Mouse (Mus musculus) heart, embryonic 10.5 days (tissue): ENCODE measurements around the gene Igsf11. TPM values are rescaled to one million over a fixed set of nuclear protein-coding genes. Genes with fewer than 3 reads are reported as not detected.
A peak's percentile ranks its signal among the peaks of the same experiment; 100 is the strongest.

Source experiments
- DNase-seq: peaks from one replicate; pipeline ENCODE4 v3.0.0-alpha.2; 2017; ENCODE audit warnings: low spot score
- H3K27ac ChIP-seq: fragments of 300-500 bp; sonication (generic); 2 replicates; pipeline ENCODE4 v1.5.1; 2016; ENCODE audit warnings: mild to moderate bottlenecking
- H3K27me3 ChIP-seq: fragments of 300-500 bp; sonication (generic); 2 replicates; pipeline ENCODE4 v1.6.1; 2016; ENCODE audit warnings: mild to moderate bottlenecking; ENCODE audit not compliant: poor library complexity, insufficient read depth, severe bottlenecking
- H3K36me3 ChIP-seq: fragments of 300-500 bp; sonication (generic); 2 replicates; pipeline ENCODE4 v1.6.1; 2016; ENCODE audit warnings: mild to moderate bottlenecking, moderate library complexity
- H3K4me1 ChIP-seq: fragments of 300-500 bp; sonication (generic); 2 replicates; pipeline ENCODE4 v1.6.1; 2016; ENCODE audit warnings: mild to moderate bottlenecking
- H3K4me3 ChIP-seq: fragments of 300-500 bp; sonication (generic); 2 replicates; pipeline ENCODE4 v1.5.1; 2016; ENCODE audit warnings: mild to moderate bottlenecking, moderate library complexity
- H3K9me3 ChIP-seq: fragments of 300-500 bp; sonication (generic); 2 replicates; pipeline ENCODE4 v1.6.1; 2016; ENCODE audit warnings: mild to moderate bottlenecking, moderate library complexity
- WGBS: fragments of 180-500 bp; shearing (Covaris S2); methylation state at CpG from one replicate; pipeline ENCODE4 v1.1.7; 2016; 5-methylcytosine and 5-hydroxymethylcytosine counted together
- polyA plus RNA-seq: library from polyadenylated mRNA; unstranded; fragments of >200 nt; fragmentation: Nextera tagmentation; extraction: Ambion mirVana; gene quantifications from 2 replicates; pipeline ENCODE4 v1.2.1, GENCODE M21; 2016

The Igsf11 gene
- polyA plus RNA-seq, 1 experiment from 2014 or later = 1.8 TPM

- Histone ChIP-seq H3K27ac (no peak overlapping the region), H3K27me3 (0 out of 2 replicates have a peak, but pooled peaks cover 16% of the 10 kb centered on the region), H3K9me3 (no peaks in the 10 kb centered on the region), H3K4me1 (peaks cover 14% of the 10 kb centered on the region), H3K36me3 (no peaks in the 10 kb centered on the region), H3K4me3 (no peak overlapping the region)
- WGBS = 56% methylated on average over 12 of the region's 12 CpGs
- DNase-seq = no peak
These were observed 17.0 kb downstream of the Igsf11 start for GRCm38 (mm10) chr16:38909506-38909905.

GRCm38 (mm10) chr16:38910088-38910487 lies 17.6 kb downstream of the Igsf11 start:
- H3K27ac ChIP-seq = no peak overlapping the region
- 0 out of 2 replicates have a peak, but pooled peaks cover 10% of the 10 kb centered on the region for H3K27me3 ChIP-seq
- peaks cover 14% of the 10 kb centered on the region for H3K4me1 ChIP-seq
- 47% methylated on average over 8 of the region's 8 CpGs for WGBS
- no peaks in the 10 kb centered on the region for H3K9me3 ChIP-seq
- H3K36me3 ChIP-seq = no peaks in the 10 kb centered on the region
- no peak for DNase-seq
- H3K4me3 ChIP-seq = no peak overlapping the region

GRCm38 (mm10) chr16:38915451-38915850 lies 23.0 kb downstream of the Igsf11 start:
- no peak for DNase-seq
- Histone ChIP-seq H3K27ac (no peak overlapping the region), H3K4me3 (no peak overlapping the region), H3K36me3 (no peaks in the 10 kb centered on the region), H3K27me3 (no peaks in the 10 kb centered on the region), H3K9me3 (no peaks in the 10 kb centered on the region), H3K4me1 (peaks cover 7% of the 10 kb centered on the region)
- WGBS = 78% methylated on average over 4 of the region's 4 CpGs

GRCm38 (mm10) chr16:38916053-38916786 lies 23.7 kb downstream of the Igsf11 start:
- 85% methylated on average over 12 of the region's 12 CpGs for WGBS
- no peak for DNase-seq
- H3K36me3 ChIP-seq = no peaks in the 10 kb centered on the region
- H3K9me3 ChIP-seq = no peaks in the 10 kb centered on the region
- H3K4me3 ChIP-seq = no peak overlapping the region
- H3K27ac ChIP-seq = no peak overlapping the region
- H3K27me3 ChIP-seq = no peaks in the 10 kb centered on the region
- H3K4me1 ChIP-seq = peaks cover 7% of the 10 kb centered on the region

- WGBS = 82% methylated on average over 5 of the region's 5 CpGs
- Histone ChIP-seq H3K27me3 (no peaks in the 10 kb centered on the region), H3K9me3 (no peaks in the 10 kb centered on the region), H3K4me3 (no peak overlapping the region), H3K27ac (no peak overlapping the region), H3K36me3 (no peaks in the 10 kb centered on the region), H3K4me1 (peaks cover 7% of the 10 kb centered on the region)
- DNase-seq = peak; percentile 38
These were observed 24.4 kb downstream of the Igsf11 start for GRCm38 (mm10) chr16:38916885-38917284.

GRCm38 (mm10) chr16:38918121-38918520 lies 25.6 kb downstream of the Igsf11 start:
- H3K4me3 ChIP-seq = no peak overlapping the region
- no peaks in the 10 kb centered on the region for H3K36me3 ChIP-seq
- H3K4me1 ChIP-seq = no peaks in the 10 kb centered on the region
- 80% methylated on average over 2 of the region's 2 CpGs for WGBS
- H3K27ac ChIP-seq = no peak overlapping the region
- no peaks in the 10 kb centered on the region for H3K27me3 ChIP-seq
- no peaks in the 10 kb centered on the region for H3K9me3 ChIP-seq
- peak; percentile 2 for DNase-seq

GRCm38 (mm10) chr16:38920488-38920887 lies 28.0 kb downstream of the Igsf11 start:
- no peak overlapping the region for H3K4me3 ChIP-seq
- 0 out of 2 replicates have a peak, but pooled peaks cover 3% of the 10 kb centered on the region for H3K4me1 ChIP-seq
- no peaks in the 10 kb centered on the region for H3K27me3 ChIP-seq
- H3K9me3 ChIP-seq = no peaks in the 10 kb centered on the region
- DNase-seq = no peak
- no peaks in the 10 kb centered on the region for H3K36me3 ChIP-seq
- no peak overlapping the region for H3K27ac ChIP-seq
- 84% methylated on average over 5 of the region's 5 CpGs for WGBS

GRCm38 (mm10) chr16:38924940-38925339 lies 32.5 kb downstream of the Igsf11 start:
- no peaks in the 10 kb centered on the region for H3K27me3 ChIP-seq
- H3K4me1 ChIP-seq = 0 out of 2 replicates have a peak, but pooled peaks cover 3% of the 10 kb centered on the region
- no peak overlapping the region for H3K27ac ChIP-seq
- no peak for DNase-seq
- no peaks in the 10 kb centered on the region for H3K9me3 ChIP-seq
- WGBS = 58% methylated on average over 13 of the region's 13 CpGs
- no peak overlapping the region for H3K4me3 ChIP-seq
- H3K36me3 ChIP-seq = no peaks in the 10 kb centered on the region

- DNase-seq = no peak
- 0 out of 2 replicates have a peak, but pooled peaks cover 3% of the 10 kb centered on the region for H3K4me1 ChIP-seq
- H3K27ac ChIP-seq = no peak overlapping the region
- H3K9me3 ChIP-seq = no peaks in the 10 kb centered on the region
- H3K36me3 ChIP-seq = no peaks in the 10 kb centered on the region
- 83% methylated on average over 7 of the region's 7 CpGs for WGBS
- H3K27me3 ChIP-seq = no peaks in the 10 kb centered on the region
- no peak overlapping the region for H3K4me3 ChIP-seq
These were observed 36.3 kb downstream of the Igsf11 start for GRCm38 (mm10) chr16:38928760-38929159.

GRCm38 (mm10) chr16:38931519-38931918 lies 39.0 kb downstream of the Igsf11 start:
- 72% methylated on average over 6 of the region's 6 CpGs for WGBS
- no peaks in the 10 kb centered on the region for H3K9me3 ChIP-seq
- no peak for DNase-seq
- H3K36me3 ChIP-seq = no peaks in the 10 kb centered on the region
- no peaks in the 10 kb centered on the region for H3K4me1 ChIP-seq
- no peaks in the 10 kb centered on the region for H3K27me3 ChIP-seq
- no peak overlapping the region for H3K27ac ChIP-seq
- no peak overlapping the region for H3K4me3 ChIP-seq

GRCm38 (mm10) chr16:38940805-38941204 lies 48.3 kb downstream of the Igsf11 start:
- Histone ChIP-seq H3K9me3 (no peaks in the 10 kb centered on the region), H3K4me3 (no peak overlapping the region), H3K27ac (no peak overlapping the region), H3K4me1 (peaks cover 21% of the 10 kb centered on the region), H3K27me3 (no peaks in the 10 kb centered on the region), H3K36me3 (no peaks in the 10 kb centered on the region)
- WGBS = 85% methylated on average over 3 of the region's 3 CpGs
- DNase-seq = no peak

GRCm38 (mm10) chr16:38941275-38941674 lies 48.8 kb downstream of the Igsf11 start:
- WGBS = 65% methylated on average over 6 of the region's 6 CpGs
- no peaks in the 10 kb centered on the region for H3K36me3 ChIP-seq
- DNase-seq = no peak
- peaks cover 21% of the 10 kb centered on the region for H3K4me1 ChIP-seq
- H3K9me3 ChIP-seq = no peaks in the 10 kb centered on the region
- no peaks in the 10 kb centered on the region for H3K27me3 ChIP-seq
- no peak overlapping the region for H3K4me3 ChIP-seq
- no peak overlapping the region for H3K27ac ChIP-seq

- 17% methylated on average over 5 of the region's 5 CpGs for WGBS
These were observed 51.5 kb downstream of the Igsf11 start for GRCm38 (mm10) chr16:38943706-38944550.

More at GRCm38 (mm10) chr16:38943706-38944550, 51.5 kb downstream of the Igsf11 start:
- no peaks in the 10 kb centered on the region for H3K27me3 ChIP-seq
- H3K9me3 ChIP-seq = no peaks in the 10 kb centered on the region
- H3K27ac ChIP-seq = 0 out of 2 replicates have a peak overlapping the region, but pooled peaks have one; percentile 29
- no peaks in the 10 kb centered on the region for H3K36me3 ChIP-seq
- no peak overlapping the region for H3K4me3 ChIP-seq
- peaks cover 21% of the 10 kb centered on the region for H3K4me1 ChIP-seq
- DNase-seq = no peak
